Mouse (Mus musculus): Measurements from ENCODE around the gene Ugt1a10. TPM values are rescaled to one million over a fixed set of nuclear protein-coding genes. Genes with fewer than 3 reads are reported as not detected.

The Ugt1a10 gene
- polyA plus RNA-seq, 1 experiment from 2014 or later: 0.14 TPM

DNA sequence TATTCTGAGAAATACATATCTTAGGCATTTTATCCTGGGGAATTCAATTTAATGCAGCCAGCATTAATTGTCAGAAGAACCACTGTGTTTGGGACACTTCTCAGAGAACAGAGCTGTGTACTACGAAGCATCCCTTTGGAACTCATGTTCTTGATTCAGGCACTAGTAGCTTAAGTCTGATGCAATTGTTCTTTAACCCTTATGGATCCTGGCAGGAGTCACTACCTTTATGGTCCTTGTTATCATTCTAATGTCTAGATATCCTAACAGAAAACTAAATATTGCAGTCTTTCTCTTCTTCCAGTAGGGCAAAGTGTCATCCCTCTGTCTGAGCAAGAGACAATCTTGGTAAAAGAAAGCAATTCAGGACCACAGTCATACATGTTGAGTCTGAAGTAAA is 157.9 kb downstream of the Ugt1a10 start:
- in situ Hi-C loops (cut with MboI; ENCODE audit: low pct_unique_long_range_greater_than_20kb): no loop called here
- CTCF ChIA-PET: interaction anchor here (0.8 to 2.5 kb wide), 5 partner anchors 10 to 65 kb away, joined by 3 to 10 read pairs (median 4); partner anchors contain the start of genes Hjurp and Trpm8
- ATAC-seq (no peak), DNase-seq (ENCODE audit: low read depth, low spot score) (no peak)
- no peaks in the 10 kb centered on the region for H3K27me3 ChIP-seq
- no peak for TF ChIP-seq CTCF (IDR thresholded peaks at IDR 0.05)
- POLR2A ChIA-PET: no interaction called here

DNA sequence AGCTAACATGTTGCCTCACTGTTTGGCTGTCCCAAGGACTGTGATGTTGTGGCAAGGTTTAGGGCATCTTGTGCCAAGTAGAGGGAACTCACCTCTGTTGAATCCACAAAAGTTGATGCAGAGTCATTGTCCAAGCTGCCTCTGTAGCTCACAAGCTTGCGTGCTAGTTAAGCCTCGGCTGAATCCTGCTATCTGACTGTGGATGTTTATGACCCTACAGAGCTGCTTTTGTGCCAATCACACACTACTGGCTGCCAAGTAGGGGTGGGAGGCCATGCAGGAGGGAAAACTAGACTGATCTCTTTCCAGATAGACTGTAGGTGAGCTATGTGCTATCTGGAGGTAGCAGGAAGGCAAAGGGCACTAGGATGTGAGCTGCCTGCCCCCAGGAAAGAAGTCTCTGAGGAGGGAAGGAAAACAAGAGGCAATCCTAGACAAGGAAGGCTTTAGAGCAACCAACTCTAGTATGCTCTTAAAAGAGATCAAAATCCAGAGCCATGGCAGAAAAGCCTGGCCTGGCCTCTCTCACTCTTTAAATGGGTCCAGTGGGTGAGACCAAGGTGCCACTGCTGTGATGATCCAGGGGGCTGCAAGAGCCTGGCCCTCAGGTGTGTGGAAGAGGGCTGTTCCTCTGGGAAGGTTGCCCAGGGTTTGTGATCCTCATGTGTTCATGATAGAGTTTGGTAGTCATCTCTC is 158.7 kb downstream of the Ugt1a10 start:
- ChIA-PET CTCF (interaction anchor here (0.8 to 2.5 kb wide), 5 partner anchors 9 to 64 kb away, joined by 3 to 10 read pairs (median 4); partner anchors contain the start of genes Hjurp and Trpm8), POLR2A (no interaction called here)
- DNase-seq (ENCODE audit: low read depth, low spot score) (no peak), ATAC-seq (peak; percentile 18)
- H3K27me3 ChIP-seq: no peaks in the 10 kb centered on the region
- TF ChIP-seq CTCF (IDR thresholded peaks at IDR 0.05): no peak
- in situ Hi-C loops (cut with MboI; ENCODE audit: low pct_unique_long_range_greater_than_20kb): no loop called here

DNA sequence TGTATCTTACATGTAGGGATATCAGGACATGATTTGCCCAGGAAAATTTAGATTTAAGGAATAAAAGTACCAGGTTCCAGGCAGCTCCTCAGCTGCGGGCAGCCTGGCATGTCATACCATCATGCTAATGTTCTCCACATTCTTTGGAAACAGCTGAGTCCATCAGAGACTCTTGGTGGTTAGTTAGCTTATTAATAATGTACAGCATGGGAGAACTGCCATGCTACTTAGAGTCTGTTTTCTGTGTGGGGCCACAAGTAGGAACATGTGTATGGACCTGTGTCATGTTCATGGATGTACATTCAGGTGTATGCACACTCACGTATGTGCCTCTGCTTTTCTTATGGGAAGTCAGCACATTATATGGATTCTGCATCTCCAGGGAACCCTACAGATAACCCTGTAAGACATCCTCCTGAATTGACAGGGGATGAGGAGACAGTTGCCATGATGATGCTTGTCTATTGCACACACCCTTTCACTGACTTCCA is 159.3 kb downstream of the Ugt1a10 start:
- POLR2A ChIA-PET: no interaction called here
- DNase-seq (ENCODE audit: low read depth, low spot score) (no peak), ATAC-seq (peak; percentile 5)
- no peaks in the 10 kb centered on the region for H3K27me3 ChIP-seq
- no peak for TF ChIP-seq CTCF (IDR thresholded peaks at IDR 0.05)
- in situ Hi-C loops (cut with MboI; ENCODE audit: low pct_unique_long_range_greater_than_20kb): no loop called here
- CTCF ChIA-PET: interaction anchor here (2.3 to 2.5 kb wide), 2 partner anchors 8 to 64 kb away, joined by 6 to 10 read pairs; partner anchors contain the start of genes Hjurp and Trpm8

DNA sequence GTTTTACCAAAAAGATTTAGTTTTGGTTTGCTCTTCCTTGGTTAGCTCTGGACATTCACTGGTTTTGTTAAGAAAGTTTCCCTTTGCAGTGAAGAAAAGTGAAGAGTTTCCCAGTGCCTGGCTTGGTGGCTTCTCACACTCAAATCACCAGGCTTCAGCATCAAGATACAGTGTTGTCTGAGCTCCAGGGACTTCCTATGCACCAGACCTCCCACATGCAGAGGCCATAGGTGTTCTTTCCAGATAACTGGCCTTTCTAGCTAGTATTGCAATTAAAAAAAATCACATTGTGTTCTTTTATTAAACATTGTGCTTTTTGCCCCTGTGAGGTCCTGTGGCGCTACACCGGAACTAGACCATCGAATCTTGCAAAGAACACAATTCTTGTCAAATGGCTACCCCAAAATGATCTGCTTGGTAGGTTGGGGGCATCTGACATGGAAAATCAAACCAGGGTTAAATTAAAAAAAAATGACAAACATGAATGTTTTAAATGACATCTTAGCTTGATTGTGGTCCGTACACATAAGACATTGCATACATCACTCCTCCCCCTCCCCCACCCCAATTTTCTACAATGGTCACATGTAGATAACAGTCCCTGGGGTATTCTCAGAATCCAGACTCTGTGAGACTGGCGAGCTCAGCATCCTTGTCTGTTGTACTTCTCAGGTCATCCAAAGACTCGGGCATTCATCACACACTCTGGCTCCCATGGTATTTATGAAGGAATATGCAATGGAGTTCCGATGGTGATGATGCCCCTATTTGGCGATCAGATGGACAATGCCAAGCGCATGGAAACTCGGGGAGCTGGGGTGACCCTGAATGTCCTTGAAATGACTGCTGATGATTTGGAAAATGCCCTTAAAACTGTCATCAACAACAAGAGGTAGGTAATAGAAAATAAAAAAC is 160.5 kb downstream of the Ugt1a10 start:
- no peak for TF ChIP-seq CTCF (IDR thresholded peaks at IDR 0.05)
- ATAC-seq (no peak), DNase-seq (ENCODE audit: low read depth, low spot score) (no peak)
- no peaks in the 10 kb centered on the region for H3K27me3 ChIP-seq
- ChIA-PET CTCF (interaction anchor here (0.9 to 2.3 kb wide), 3 partner anchors 20 to 62 kb away, joined by 3 to 6 read pairs (median 3); partner anchors contain the start of genes Hjurp and Trpm8), POLR2A (no interaction called here)
- in situ Hi-C loops (cut with MboI; ENCODE audit: low pct_unique_long_range_greater_than_20kb): no loop called here

DNA sequence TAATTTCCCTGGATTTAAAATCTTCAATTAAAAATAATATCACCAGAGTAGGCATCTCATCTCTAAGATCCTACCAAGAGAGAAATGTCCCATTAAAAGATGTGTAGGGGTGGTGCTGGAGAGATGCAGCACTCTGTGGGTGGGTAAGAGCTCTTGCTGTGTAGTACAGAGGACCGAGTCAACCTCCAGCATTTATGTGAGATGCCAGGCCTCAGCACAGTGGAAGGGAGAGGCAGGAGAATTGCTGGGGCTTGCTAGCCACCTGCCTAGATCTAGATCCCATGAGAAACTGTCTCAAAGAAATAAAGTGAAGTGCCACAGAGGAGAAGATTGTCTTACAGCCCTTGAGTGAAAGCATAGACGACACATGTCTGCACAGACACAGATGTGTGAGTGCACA is 161.4 kb downstream of the Ugt1a10 start:
- ATAC-seq (no peak), DNase-seq (ENCODE audit: low read depth, low spot score) (no peak)
- POLR2A ChIA-PET: no interaction called here
- no peaks in the 10 kb centered on the region for H3K27me3 ChIP-seq
- CTCF ChIA-PET: interaction anchor here (2.4 kb wide), 1 partner anchor 8 kb away, joined by 5 read pairs; no protein-coding TSS in a partner anchor
- no peak for TF ChIP-seq CTCF (IDR thresholded peaks at IDR 0.05)
- in situ Hi-C loops (cut with MboI; ENCODE audit: low pct_unique_long_range_greater_than_20kb): no loop called here

DNA sequence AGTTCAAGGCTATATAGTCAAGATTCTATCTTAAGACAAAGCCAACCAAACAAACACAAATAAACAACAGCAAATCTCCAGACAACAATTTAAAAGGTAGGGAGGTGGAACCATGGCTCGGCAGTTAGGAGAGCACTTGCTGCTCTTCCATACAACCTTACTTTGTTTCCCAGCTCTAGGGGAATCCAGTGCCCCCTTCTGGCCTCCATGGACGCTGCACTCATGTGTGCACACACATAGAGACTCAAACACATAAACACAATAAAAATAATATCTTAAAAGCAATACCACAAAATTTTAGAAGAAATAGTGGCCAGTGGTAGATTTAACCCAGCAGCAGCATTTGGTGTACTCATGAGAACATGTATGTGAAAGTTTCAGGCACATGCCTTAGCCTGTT is 162.0 kb downstream of the Ugt1a10 start:
- DNase-seq (ENCODE audit: low read depth, low spot score) (no peak), ATAC-seq (no peak)
- CTCF ChIA-PET: interaction anchor here (2.4 kb wide), 1 partner anchor 9 kb away, joined by 5 read pairs; no protein-coding TSS in a partner anchor
- POLR2A ChIA-PET: interaction anchor here (0.8 kb wide), 1 partner anchor 27 kb away, joined by 3 read pairs; no protein-coding TSS in a partner anchor
- TF ChIP-seq CTCF (IDR thresholded peaks at IDR 0.05): peak; percentile 49
- no peaks in the 10 kb centered on the region for H3K27me3 ChIP-seq
- in situ Hi-C loops (cut with MboI; ENCODE audit: low pct_unique_long_range_greater_than_20kb): no loop called here

DNA sequence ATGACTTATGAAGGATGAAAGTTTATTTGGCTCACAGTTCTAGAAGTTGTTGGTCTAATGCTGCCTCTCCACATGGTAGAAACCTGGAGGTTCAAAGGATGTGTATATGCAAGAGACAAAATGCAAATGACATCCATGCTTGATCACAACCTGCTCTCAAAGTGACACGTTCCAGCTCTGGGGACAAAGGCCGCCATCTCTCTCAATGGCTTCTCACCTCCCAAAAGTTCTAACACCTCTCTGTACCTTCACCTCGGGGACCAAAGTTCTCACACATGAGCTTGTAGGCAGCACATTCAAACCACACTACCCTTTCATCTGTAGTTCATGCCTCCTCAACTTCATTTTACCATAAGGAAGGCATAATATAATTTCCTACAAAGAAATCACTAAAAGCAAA is 162.4 kb downstream of the Ugt1a10 start:
- CTCF ChIA-PET: interaction anchor here (2.4 kb wide), 1 partner anchor 9 kb away, joined by 5 read pairs; no protein-coding TSS in a partner anchor
- TF ChIP-seq CTCF (IDR thresholded peaks at IDR 0.05): no peak
- no peaks in the 10 kb centered on the region for H3K27me3 ChIP-seq
- ATAC-seq: no peak
- no peak for DNase-seq (ENCODE audit: low read depth, low spot score)
- in situ Hi-C loops (cut with MboI; ENCODE audit: low pct_unique_long_range_greater_than_20kb): no loop called here
- POLR2A ChIA-PET: interaction anchor here (0.8 kb wide), 1 partner anchor 27 kb away, joined by 3 read pairs; no protein-coding TSS in a partner anchor

DNA sequence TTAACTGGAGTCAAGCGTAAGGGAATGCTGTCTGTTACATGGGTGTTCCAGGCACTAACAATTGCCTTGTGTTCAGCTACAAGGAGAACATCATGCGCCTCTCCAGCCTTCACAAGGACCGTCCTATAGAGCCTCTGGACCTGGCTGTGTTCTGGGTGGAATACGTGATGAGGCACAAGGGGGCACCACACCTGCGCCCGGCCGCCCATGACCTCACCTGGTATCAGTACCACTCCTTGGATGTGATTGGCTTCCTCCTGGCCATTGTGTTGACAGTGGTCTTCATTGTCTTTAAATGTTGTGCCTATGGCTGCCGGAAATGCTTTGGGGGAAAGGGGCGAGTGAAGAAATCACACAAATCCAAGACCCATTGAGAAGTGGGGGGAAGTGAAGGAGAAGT is 162.9 kb downstream of the Ugt1a10 start:
- ChIA-PET CTCF (interaction anchor here (1.5 to 2.4 kb wide), 2 partner anchors 9 to 15 kb away, joined by 3 to 5 read pairs; no protein-coding TSS in a partner anchor), POLR2A (no interaction called here)
- in situ Hi-C loops (cut with MboI; ENCODE audit: low pct_unique_long_range_greater_than_20kb): no loop called here
- TF ChIP-seq CTCF (IDR thresholded peaks at IDR 0.05): no peak
- no peaks in the 10 kb centered on the region for H3K27me3 ChIP-seq
- ATAC-seq (no peak), DNase-seq (ENCODE audit: low read depth, low spot score) (no peak)

DNA sequence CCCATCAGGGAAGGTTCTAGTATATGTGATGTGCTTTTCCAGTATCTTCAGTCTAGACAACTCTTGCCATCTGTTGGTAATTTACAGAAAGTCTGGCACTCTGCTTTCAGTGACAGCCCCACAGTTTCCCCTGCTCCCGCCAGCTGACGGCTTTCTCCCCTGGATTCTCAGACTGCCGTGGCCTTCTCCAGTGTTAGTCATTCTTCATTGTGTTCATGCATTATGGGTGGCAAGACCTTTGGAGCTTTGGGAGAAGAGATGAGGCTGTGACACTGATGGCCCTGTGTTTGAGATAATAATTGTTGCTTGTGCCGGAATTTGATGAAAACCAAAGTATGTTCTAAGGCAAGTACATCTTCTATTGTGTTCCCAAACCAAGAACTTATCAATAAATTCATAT is 163.4 kb downstream of the Ugt1a10 start:
- no peak for ATAC-seq
- TF ChIP-seq CTCF (IDR thresholded peaks at IDR 0.05): no peak
- no peak for DNase-seq (ENCODE audit: low read depth, low spot score)
- ChIA-PET CTCF (interaction anchor here (1.5 to 2.4 kb wide), 3 partner anchors 10 to 18 kb away, joined by 3 to 5 read pairs (median 3); no protein-coding TSS in a partner anchor), POLR2A (no interaction called here)
- H3K27me3 ChIP-seq: no peaks in the 10 kb centered on the region
- in situ Hi-C loops (cut with MboI; ENCODE audit: low pct_unique_long_range_greater_than_20kb): no loop called here

DNA sequence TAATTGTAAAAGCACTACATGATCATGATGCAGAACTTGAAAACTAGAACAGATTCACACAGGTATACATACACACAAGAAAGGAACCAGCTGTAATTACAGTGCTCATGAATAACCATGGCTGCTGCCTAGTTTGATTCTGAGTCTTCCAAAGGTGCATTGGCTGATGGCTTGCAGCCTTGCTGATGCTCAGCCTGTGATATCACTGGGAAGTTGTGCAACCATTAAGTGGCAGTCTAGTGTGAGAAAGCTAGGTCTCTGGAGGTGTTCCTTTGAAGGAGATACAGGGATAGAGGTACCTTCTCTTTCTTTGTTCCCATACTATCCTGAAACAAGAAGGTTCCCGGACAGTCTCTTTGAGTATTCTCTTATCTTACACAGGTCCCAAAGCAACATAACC is 163.9 kb downstream of the Ugt1a10 start:
- DNase-seq (ENCODE audit: low read depth, low spot score) (no peak), ATAC-seq (no peak)
- in situ Hi-C loops (cut with MboI; ENCODE audit: low pct_unique_long_range_greater_than_20kb): no loop called here
- CTCF ChIA-PET: interaction anchor here (1.5 to 2.4 kb wide), 3 partner anchors 10 to 17 kb away, joined by 3 to 5 read pairs (median 3); no protein-coding TSS in a partner anchor
- no peak for TF ChIP-seq CTCF (IDR thresholded peaks at IDR 0.05)
- POLR2A ChIA-PET: interaction anchor here (0.9 kb wide), 1 partner anchor 15 kb away, joined by 3 read pairs; no protein-coding TSS in a partner anchor
- no peaks in the 10 kb centered on the region for H3K27me3 ChIP-seq

Measured in Patski (cell line).